Mouse (Mus musculus) frontal cortex, postnatal 25 days (tissue): ENCODE results near the gene Sept1.
"Not testable (repeated sequence)": the region's sequence is repeated elsewhere in the genome, so short reads cannot be mapped to it uniquely, and the experiment has no call there.

Source experiments
- DNase-seq, 2 experiments: peaks; one replicate each; pipeline ENCODE4 v3.0.0; 2022; ENCODE audit warnings: low spot score in 2 of 2

Sept1 gene

DNA sequence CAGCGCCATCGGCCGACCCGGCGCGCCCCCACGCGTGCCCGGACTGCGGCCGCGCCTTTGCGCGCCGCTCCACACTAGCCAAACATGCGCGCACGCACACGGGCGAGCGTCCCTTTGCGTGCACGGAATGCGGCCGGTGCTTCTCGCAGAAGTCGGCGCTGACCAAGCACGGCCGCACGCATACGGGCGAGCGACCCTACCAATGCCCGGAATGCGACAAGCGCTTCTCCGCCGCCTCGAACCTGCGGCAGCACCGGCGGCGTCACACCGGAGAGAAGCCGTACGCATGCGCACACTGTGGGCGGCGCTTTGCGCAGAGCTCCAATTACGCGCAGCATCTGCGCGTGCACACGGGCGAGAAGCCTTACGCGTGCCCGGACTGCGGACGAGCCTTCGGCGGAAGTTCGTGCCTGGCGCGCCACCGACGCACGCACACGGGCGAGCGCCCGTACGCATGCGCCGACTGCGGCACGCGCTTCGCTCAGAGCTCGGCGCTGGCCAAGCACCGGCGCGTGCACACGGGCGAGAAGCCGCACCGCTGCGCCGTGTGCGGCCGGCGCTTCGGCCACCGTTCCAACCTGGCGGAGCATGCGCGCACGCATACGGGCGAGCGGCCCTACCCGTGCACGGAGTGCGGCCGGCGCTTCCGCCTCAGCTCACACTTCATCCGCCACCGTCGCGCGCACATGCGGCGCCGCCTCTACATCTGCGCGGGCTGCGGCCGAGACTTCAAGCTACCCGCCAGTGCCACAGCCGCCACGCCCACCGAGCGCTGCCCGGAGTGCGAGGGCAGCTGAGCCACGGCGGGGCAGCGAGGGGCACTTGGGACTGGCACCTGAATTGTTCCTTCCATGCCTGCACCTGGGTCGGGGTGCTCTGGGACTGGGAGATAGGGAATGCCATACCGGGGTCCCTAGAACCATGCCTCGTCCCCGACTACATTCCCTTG, 21.2 kb upstream of the Sept1 start:
- peak; percentile 84 to 91 for DNase-seq

DNA sequence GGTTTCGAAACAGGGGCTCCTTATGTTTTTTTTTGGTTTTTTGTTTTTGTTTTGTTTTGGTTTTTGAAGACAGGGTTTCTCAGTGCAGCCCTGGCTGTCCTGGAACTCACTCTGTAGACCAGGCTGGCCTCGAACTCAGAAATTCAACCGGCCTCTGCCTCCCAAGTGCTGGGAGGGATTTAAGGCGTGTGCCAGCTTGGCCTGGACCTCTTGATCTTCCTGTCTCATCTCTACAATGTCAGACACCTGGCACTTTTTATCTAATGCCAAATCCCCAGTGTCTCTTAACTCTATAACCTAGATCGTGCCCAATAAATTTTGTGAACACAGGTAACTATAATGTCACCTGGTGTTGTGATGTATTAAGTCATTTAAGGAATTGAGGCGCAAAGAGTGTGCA, 20.4 kb upstream of the Sept1 start:
- DNase-seq, result no peak

DNA sequence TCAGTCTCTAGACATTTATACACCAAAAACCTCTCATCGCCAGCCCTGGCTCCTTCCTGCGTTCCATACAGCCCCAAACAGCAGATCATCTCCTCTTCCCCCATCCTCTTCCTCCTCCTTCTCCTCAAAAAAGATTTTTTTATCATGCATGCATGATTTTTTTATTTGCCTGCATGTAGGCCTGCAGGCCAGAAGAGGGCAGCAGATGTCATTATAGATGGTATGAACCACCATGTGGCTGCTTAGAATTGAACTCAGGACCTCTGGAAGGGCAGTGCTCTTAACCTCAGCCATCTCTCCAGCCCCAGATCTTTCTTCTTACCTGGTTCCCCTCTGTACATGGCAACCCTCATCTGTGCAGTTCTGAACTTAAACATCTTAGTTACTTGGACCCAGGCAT, 19.5 kb upstream of the Sept1 start:
- no peak for DNase-seq

DNA sequence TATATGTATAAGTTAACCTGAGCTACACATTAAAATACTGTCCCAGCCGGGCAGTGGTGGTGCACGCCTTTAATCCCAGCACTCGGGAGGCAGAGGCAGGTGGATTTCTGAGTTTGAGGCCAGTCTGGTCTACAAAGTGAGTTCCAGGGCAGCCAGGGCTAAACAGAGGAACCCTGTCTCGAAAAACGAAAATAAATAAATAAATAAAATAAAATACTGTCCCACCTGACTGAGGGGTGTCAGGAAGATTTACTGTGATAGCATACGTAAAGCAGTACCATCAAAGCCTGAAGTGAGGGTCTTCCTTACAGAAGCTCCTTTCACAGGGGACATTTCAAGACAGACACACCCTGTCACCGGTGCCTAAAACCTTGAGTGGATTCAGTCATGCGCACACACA, 17.6 kb upstream of the Sept1 start:
- DNase-seq, result not testable (repeated sequence)

DNA sequence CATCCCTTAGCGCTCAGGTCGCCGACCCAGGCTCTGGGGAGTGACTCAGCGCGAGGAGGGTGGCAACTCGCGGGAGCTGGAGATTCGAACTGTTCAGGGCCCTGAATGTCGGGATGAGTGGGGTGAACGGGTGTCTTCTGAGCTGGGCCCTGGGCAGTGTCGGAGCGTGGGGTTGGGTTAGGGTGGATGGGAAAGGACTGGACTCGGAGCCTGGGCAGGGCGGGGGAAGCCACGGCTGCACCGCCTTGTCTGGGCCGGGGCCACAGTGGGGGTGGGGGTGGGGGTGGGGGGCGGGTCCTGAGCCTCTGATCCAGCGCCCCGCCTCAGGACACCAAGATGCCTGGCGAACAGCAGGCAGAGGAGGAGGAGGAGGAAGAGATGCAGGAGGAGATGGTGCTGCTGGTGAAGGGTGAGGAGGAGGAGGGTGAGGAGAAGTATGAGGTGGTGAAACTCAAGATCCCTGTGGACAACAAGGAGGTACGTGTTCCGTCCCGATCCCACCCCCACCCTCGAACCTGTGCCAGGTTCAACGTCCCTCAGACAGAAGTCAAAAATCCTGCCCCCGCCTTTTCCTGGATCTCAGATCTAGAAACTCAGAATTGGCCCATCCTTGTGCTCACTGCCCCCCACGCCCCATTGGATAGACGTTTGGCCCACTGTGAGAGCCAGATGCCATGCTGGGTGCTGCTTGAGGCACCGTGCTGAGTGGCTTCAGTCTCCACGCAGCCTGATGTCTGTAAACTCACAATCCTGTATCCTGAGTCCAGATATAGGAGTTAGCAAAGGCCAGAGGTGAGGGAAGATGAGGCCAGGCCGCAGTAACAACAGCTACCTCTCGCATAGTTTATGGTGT, 12.0 kb upstream of the Sept1 start:
- DNase-seq, result no peak

DNA sequence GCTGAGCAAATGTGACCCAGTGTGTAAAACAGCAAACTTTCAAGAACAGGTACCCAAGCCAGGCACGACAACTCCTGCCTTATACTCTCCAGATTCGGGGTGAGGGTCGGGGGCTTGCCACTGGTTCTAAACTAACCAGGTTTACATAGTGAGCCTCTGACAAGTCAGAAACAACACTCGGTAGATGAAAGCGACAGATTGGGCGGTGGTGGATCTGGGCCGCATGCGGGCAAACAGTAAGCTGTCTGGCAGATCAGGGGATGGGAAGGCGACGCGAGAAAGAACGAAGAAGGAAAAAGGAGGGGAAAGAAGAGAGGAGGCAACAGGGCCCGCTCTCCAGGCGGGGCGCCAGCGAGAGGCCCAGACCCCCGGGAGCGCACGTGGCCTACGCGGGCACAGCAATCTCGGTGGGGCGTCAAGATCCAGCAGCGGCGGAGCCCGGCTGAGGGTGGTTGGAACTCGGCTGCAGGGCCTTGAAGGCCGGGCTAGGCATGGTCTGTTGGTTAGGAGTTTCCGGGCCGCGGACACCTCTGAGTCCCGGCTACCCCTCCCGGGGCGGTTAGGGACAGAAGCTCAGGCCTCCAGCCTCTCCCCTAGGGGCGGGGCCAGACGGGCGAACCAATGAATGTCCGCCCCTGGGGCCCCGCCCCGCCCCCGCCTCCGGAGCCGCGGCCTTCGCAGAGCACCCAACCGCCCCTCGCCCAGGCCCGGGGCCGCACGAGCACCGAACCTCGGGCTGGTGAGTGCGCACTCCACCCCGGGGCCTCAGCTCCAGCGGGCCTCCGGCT, 11.1 kb upstream of the Sept1 start, which contains the start of gene Zfp771:
Gene Zfp771, plus strand, starts transcription at position 405 of the 788 bp plus-strand sequence.
- peak; percentile 80 to 85 for DNase-seq

DNA sequence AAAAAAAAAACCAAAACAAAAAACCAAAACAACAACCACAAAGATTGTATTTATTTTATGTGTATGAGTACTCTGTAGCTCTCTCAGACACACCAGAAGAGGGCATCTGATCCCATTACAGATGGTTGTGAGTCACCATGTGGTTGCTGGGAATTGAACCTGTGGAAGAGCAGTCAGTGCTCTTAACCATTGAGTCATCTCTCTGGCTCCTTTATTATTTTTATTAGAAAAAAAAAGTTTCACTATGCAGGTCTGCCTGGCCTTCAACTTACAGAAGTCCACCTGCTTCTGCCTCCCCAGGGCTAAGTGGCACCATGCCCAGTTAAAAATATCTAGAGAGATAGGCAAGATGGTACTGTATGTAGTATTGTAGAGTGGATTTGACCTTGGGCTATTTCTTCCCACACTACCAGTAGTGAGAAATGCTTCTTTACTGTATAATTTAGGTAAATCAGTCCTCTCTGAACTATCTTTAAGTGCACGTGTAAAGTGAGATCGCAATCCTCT, 10.5 kb upstream of the Sept1 start:
- no peak for DNase-seq

DNA sequence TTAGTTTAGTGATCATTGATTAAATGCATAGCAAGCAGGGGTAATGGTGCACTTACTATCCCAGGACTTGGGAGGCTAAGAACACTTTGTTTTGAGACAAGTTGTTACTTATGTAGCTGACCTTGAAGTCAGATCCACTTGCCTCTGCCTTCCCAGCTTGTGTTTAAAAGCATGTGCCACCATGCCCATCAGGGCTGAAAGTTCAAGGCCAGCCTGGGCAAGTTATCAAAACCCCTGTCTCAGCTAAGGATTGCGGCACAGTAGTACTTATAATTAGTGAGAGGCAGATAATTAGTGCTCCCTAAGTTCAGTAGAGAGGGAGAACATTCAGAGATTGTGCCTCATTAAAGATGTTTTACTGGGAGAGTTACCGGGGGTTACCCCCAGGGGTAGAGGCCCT, 1.8 kb upstream of the Sept1 start:
- DNase-seq, result no peak

DNA sequence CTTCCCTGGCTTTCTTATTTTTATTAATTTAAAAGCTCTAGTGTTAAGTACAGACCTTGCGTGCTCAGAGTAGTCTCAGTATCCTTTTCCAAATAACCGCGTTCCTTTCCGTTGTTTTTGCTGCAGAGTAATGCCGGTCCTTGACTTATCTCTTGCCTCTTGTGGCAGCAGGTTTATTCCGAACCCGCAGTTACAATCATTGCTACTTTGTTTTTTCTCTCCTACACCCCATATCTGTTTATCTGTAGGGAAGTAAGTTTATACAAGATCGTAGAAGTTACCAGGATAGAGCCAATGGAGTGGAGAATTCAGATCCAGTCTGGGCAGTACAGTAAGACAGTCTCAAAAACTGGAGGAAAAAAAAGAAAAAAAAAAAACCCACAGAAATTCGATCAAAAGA, 835 bp upstream of the Sept1 start:
- no peak for DNase-seq

DNA sequence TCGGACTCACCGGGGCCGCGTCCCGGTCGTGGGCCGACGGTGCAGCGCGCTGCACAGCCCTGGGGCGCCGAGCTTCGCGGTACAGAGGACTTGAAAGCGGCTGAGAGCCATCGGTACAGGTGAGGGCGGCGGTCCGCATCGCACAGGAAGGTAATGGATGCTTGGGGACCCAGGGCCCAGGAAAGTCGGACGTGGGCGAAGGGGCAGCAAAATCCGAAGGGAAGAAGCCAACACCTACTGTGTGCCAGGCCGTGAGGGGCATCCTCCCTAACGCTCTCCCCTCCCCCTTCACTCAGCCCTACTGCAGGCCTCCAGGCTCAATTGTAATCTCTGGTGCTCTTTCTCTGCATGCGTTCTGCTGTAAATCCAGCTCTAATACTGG, 429 bp upstream of the Sept1 start:
- DNase-seq, result no peak

DNA sequence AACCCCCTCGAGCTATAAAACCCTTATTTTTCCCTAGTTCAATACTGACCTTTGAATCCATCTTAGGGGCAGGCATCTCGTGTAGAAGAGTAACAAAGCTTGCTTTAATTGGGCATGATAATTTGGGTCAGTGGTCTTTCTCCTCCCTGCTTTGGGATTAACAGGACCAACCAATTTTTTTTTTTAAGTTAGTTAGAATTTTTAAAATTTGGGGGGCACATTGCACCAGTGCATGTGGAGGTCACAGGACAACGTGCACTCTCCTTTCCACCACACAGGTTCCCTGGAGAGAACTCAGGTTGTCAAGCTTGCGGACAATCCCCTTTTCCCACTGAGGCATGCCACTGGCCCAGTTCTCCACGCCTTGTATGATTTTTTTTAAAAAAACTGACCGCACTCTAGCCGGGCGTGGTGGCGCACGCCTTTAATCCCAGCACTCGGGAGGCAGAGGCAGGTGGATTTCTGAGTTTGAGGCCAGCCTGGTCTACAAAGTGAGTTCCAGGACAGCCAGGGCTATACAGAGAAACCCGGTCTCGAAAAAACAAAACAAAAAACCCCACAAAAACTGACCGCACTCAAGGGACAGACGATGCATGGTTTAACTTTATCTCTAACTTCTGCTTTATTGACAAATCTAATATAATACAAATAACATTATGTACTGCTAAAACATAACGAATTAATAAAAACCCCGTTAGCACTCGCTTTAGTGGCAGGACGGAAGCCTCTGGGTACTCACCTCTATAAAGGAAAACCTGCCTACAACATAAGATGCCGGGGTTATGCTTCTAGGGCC, 906 bp downstream of the Sept1 start:
- no peak for DNase-seq

DNA sequence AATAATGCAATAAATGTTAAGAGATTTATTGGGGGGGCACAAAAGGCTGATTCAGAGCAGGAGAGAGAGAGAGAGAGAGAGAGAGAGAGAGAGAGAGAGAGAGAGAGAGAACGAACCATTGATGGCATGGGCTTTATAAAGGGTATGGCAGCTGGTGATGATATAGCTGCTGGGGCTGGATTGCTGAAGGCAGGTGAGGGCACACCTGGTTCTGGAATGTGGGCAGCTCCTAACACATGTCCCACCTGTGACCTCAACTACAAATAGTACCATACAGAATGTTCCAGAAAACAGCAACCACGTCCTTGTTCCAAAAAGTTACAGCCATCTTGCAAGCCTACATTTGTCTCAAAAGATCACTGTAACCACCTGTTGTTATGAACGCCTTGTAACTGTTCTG, 1.6 kb downstream of the Sept1 start:
- DNase-seq, result no peak

DNA sequence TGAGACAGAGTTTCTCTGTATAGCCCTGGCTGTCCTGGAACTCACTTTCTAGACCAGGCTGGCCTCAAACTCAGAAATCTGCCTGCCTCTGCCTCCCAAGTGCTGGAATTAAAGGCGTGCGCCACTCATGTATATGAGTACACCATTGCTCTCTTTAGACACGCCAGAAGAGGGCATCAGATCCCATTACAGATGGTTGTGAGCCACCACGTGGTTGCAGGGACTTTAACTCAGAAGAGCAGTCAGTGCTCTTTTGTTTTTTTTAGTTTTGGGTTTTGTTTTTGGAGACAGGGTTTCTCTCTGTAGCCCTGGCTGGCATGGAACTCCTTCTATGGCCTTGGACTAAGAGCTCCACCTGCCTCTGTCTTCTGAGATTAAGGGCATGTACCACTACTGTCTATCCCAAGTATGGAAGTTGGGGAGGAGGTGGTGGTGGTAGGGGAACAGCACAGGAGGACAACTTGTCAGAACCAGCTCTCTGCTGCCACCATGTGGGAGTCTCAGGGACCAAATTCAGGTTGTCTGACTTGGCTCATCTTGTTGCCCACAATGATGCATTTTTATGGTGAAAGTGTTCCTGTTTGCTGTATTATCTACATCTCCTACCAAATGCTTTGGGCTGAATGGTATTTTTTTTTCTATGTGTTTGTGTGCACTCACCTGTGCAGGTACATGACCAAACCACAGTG, 4.2 kb downstream of the Sept1 start:
- DNase-seq, result peak; percentile 74 to 76

DNA sequence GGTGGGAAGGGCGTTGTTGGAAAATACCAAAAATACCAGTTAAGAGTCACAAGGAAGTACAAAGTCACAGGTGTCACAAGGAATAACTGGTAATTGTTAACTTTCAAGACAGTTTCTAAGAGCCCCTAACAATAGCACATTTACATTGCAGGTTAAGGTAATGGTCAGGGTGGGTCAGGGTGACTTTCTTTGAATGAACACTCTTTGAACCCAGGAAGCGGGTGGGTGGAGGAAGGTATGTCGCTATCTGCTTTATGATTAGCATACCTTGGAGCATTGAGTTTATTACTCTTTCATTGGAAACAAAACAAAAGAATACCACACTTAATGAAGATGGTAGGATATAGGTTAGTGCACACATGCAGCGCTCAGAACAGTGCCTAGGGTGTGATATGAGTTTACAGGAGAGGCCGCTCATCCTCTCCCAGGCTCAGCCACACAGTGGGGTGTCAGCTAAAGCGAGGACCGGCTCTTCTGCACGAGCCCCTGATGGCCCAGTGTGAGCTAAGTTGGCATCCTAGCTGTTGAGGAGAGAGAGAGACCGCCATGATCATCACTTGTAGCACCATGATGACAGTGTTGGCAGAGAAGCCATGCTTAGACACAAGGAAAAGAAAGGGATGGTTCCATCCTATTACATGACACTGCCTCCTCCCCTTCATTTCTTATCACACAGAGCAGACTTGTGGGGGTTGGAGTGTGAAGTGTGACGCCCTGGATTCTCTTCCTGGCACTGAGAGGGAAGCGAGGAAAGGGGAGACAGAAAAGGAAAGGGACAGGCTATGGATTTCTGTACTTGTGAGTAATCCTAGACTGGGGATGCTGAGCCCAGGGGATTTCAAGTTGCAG, 7.6 kb downstream of the Sept1 start:
- no peak for DNase-seq

DNA sequence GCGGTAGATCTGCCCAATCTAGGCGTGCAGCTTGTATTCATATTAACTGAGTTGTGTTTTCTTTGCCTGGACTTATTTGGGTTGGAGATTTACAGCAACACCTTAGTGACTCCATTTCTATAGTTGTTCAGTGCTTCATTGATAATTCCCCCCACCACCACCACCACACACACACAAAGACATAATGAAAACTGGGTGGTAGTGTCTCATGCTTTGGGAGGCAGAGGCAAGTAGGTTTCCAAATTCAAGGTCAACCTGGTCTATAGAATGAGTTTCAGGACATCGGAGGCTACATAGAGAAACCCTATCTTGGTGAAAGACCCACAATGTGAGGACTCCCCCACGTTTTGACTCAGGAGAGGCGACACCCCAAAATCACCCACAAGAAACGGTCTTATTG, 8.3 kb downstream of the Sept1 start:
- DNase-seq, result no peak

DNA sequence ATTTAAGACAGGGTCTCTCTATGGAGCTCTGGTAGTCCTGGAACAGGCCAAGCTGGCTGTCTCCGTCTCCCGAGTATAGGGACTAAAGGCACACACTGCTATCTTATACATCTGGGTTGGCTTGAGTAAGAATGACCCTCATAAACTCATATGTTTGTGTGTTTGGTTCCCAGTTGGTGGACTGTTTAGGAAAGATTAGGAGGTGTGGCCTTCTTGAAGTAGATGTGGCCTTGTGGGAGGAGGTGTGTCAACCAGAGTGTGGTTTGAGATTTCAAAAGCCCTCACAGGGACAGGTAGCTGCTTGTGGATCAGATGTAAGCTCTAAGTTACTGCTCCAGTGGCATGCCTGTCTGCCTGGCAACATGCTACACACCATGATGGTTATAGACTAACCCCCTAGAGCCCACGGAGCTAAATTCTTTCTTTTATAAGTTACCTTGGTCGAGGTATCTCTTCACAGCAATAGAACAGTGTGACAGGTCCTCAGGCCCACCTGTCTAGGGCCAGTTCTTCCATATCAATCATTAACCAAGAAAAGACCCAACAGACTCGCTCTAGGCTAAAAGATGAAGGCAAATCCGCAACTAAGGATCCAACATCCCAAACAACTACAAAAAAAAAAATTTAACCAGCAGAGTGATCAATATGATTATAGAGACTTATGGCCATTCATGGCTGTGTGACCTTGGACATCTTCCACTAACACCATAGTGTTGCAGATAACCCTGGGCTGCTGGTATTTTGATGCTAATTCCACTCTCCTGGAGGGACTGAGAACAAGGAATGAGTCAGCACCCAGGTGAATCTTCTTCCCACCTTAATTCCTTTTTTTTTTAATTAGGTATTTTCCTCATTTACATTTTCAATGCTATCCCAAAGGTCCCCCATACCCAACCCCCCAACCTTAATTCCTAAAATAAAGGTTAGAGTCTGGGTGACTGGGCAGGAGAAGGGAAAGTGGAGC, 9.1 kb downstream of the Sept1 start:
- no peak for DNase-seq

DNA sequence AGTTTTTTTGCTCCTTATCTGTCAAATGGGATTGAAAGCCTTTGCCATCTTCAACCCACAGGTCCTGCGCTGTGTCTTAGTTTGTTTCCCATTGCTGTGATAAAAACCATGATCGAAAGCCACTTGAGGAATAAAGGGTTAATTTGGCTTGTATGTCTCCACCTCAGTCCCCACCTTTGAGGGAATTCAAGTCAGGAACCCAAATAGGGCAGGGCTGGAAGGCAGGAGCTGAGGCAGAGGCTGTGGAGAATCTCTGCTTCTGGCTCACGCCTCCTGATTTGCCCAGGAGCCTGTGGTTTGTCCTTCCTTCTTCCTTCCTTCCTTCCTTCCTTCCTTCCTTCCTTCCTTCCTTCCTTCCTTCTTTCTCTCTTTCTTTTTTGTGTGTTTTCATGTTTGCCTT, 9.8 kb downstream of the Sept1 start:
- DNase-seq, result no peak

DNA sequence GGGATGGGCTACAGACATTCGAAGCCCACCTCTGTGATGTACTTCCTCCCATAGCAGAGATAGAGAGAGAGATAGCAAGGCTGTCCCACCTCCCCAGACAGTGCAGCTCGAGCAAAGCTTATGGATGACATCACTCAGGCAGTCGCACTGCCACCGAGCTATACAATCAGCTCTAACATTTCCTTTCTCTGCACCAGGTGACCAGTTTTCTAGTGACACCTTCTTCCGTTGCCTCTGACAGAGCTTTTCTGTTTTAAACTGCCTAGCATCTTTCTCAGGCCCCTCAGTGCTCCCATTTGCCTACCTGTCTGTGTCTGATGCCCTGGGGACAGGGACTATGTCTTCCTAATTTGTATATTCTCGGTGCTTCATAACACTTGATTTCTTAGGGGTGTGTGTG, 12.5 kb downstream of the Sept1 start:
- no peak for DNase-seq
